Mouse (Mus musculus): ENCODE measurements around the gene Pacrg. TPM values are rescaled to one million over a fixed set of nuclear protein-coding genes. Genes with fewer than 3 reads are reported as not detected.
A peak's percentile ranks its signal among the peaks of the same experiment; 100 is the strongest.

The Pacrg gene
- polyA plus RNA-seq, 1 experiment from 2014 or later = 0.57 TPM

DNA sequence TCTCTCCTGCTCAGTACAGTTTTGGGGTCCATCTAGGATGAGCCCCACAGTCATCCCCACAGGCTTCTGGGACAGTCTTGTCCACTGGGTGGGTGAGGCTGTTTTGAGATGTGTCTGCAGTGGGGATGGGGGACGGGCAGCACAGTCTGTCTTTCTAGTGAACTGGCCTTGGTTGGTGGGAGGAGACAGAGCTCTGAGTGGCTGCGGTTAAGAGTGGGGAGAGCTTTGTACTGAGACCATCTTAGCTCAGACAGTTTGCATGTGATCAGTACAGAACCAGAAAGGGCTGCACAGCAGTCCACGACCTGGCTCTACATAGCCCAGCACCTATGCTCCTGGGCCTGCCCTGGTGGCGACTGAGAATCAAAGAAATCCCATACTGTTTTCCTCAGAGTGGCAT is 446.3 kb downstream of the Pacrg start:
- 0 out of 2 replicates have a peak, but pooled peaks cover 4% of the 10 kb centered on the region for H3K27me3 ChIP-seq (replicated peaks; ENCODE audit: control insufficient read depth, insufficient read depth, low read length)
- no peaks in the 10 kb centered on the region for H3K36me3 ChIP-seq (ENCODE audit: control insufficient read depth, insufficient read depth)
- no peak for TF ChIP-seq CTCF (IDR thresholded peaks at IDR 0.05; ENCODE audit: low read depth)
- H3K4me2 ChIP-seq (replicated peaks; ENCODE audit: low read depth) = no peak overlapping the region
- H3K27ac ChIP-seq (ENCODE audit: low read depth, low read length) = no peak overlapping the region
- H3K9me3 ChIP-seq (ENCODE audit: control insufficient read depth) = no peaks in the 10 kb centered on the region
- no peak overlapping the region for H3K4me3 ChIP-seq (ENCODE audit: low read depth, low read length)
- whole genome bisulfite sequencing = 82% methylated on average over 4 of the region's 4 CpGs
- H3K4me1 ChIP-seq (replicated peaks; ENCODE audit: control insufficient read depth, insufficient read depth, low read length) = 0 out of 2 replicates have a peak, but pooled peaks cover 2% of the 10 kb centered on the region
- ATAC-seq = no peak
- H3K9ac ChIP-seq (ENCODE audit: low read depth, low read length) = no peak overlapping the region

DNA sequence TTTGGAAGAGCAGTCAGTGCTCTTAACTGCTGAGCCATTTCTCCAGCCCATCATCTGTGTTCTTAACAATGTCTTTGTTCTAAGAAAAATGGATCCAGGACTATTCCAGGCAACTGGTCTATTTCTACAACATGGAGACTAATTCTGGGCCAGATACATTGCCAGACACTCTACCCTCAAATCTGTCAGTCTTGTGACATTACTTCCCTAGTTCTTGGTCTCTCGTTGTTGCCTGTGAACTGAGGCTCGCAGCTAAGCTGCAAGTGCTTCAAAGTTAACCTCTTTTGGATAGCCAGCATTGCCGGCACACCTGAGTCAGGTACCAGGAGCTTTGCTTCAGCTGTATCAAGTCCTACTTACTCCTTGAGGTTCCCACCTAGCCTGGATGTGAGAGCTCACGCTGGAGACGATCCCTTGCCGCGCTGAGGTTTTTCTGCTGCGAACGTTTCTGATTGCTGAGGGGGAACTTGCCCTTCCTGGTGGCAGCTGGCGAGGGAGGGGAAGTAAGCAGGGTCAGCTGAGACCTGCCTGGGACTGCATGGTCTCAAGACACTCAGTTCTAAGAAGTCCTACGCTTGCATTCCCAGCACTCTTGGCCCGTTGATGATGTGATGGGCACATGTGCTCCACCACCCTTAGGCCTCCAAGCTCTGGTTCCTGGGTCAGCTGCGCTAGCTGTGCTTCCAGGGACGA is 447.6 kb downstream of the Pacrg start:
- Histone ChIP-seq H3K27me3 (replicated peaks; ENCODE audit: control insufficient read depth, insufficient read depth, low read length) (0 out of 2 replicates have a peak, but pooled peaks cover 4% of the 10 kb centered on the region), H3K4me2 (replicated peaks; ENCODE audit: low read depth) (no peak overlapping the region), H3K27ac (ENCODE audit: low read depth, low read length) (no peak overlapping the region), H3K4me3 (ENCODE audit: low read depth, low read length) (no peak overlapping the region), H3K4me1 (replicated peaks; ENCODE audit: control insufficient read depth, insufficient read depth, low read length) (no peaks in the 10 kb centered on the region), H3K9ac (ENCODE audit: low read depth, low read length) (no peak overlapping the region), H3K9me3 (ENCODE audit: control insufficient read depth) (no peaks in the 10 kb centered on the region), H3K36me3 (ENCODE audit: control insufficient read depth, insufficient read depth) (no peaks in the 10 kb centered on the region)
- WGBS = 82% methylated on average over 14 of the region's 14 CpGs
- ATAC-seq = no peak
- TF ChIP-seq CTCF (IDR thresholded peaks at IDR 0.05; ENCODE audit: low read depth) = no peak

DNA sequence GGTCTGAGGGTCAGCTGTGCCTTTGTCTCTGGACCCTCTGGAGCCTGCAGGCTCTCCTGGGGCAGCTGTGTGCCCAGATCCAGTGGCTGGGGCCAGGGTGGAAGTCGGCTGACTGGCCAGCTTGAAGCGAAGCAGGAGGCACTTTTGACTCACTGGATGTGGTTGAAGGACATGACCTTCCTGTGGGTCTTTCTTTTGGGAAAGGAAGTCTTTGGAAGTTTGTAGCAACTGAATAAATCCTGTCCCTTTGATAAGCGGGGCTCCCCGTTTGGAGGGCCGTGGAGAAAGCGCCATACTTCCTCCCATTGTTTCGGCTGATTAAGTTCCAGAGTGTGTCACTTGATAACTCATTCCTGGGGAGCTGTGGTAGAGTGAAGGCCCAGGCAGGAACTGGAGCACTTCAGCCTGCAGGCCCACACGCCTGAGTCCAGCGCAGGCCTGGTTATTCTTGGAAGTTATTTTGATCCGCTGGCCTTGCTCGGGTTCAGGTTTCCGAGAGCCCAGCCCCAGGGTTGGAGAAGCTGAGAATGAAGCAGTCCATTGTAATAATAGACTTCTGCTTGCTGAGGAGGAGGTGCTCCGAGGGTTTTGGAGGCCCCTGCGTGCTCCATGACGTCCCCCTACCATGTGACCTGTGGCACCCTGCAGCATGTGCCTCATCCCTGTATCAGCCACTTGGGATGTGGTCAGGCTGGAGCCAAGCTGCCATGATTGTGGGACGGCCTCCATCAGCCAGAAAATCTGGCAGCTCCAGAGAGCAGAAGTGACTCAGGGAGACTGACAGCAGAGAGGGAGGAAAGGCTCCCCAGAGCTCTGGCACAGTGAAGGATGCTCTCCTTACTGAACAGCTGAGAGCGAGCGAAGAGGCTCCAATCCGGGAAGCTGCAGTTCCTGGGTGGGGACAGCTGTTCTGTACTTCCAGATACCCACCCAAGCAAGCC is 449.6 kb downstream of the Pacrg start:
- Histone ChIP-seq H3K36me3 (ENCODE audit: control insufficient read depth, insufficient read depth) (no peaks in the 10 kb centered on the region), H3K9ac (ENCODE audit: low read depth, low read length) (no peak overlapping the region), H3K9me3 (ENCODE audit: control insufficient read depth) (no peaks in the 10 kb centered on the region), H3K4me3 (ENCODE audit: low read depth, low read length) (no peak overlapping the region), H3K27ac (ENCODE audit: low read depth, low read length) (no peak overlapping the region), H3K4me2 (replicated peaks; ENCODE audit: low read depth) (no peak overlapping the region), H3K27me3 (replicated peaks; ENCODE audit: control insufficient read depth, insufficient read depth, low read length) (no peaks in the 10 kb centered on the region), H3K4me1 (replicated peaks; ENCODE audit: control insufficient read depth, insufficient read depth, low read length) (no peaks in the 10 kb centered on the region)
- peak; percentile 22; the same call in 1 of the 2 replicates for ATAC-seq
- TF ChIP-seq CTCF (IDR thresholded peaks at IDR 0.05; ENCODE audit: low read depth) = no peak
- 71% methylated on average over 19 of the region's 19 CpGs for WGBS

GRCm38 (mm10) chr17:10389740-10390139 is 450.4 kb downstream of the Pacrg start:
- Histone ChIP-seq H3K4me2 (replicated peaks; ENCODE audit: low read depth) (no peak overlapping the region), H3K27me3 (replicated peaks; ENCODE audit: control insufficient read depth, insufficient read depth, low read length) (no peaks in the 10 kb centered on the region), H3K27ac (ENCODE audit: low read depth, low read length) (no peak overlapping the region), H3K4me3 (ENCODE audit: low read depth, low read length) (no peak overlapping the region), H3K9ac (ENCODE audit: low read depth, low read length) (no peak overlapping the region), H3K36me3 (ENCODE audit: control insufficient read depth, insufficient read depth) (no peaks in the 10 kb centered on the region), H3K4me1 (replicated peaks; ENCODE audit: control insufficient read depth, insufficient read depth, low read length) (no peaks in the 10 kb centered on the region), H3K9me3 (ENCODE audit: control insufficient read depth) (no peaks in the 10 kb centered on the region)
- TF ChIP-seq CTCF (IDR thresholded peaks at IDR 0.05; ENCODE audit: low read depth) = no peak
- ATAC-seq = no peak
- 82% methylated on average over 9 of the region's 9 CpGs for WGBS

- Histone ChIP-seq H3K4me3 (ENCODE audit: low read depth, low read length) (no peak overlapping the region), H3K9me3 (ENCODE audit: control insufficient read depth) (no peaks in the 10 kb centered on the region), H3K9ac (ENCODE audit: low read depth, low read length) (no peak overlapping the region), H3K4me2 (replicated peaks; ENCODE audit: low read depth) (no peak overlapping the region), H3K27ac (ENCODE audit: low read depth, low read length) (no peak overlapping the region), H3K36me3 (ENCODE audit: control insufficient read depth, insufficient read depth) (no peaks in the 10 kb centered on the region), H3K4me1 (replicated peaks; ENCODE audit: control insufficient read depth, insufficient read depth, low read length) (no peaks in the 10 kb centered on the region), H3K27me3 (replicated peaks; ENCODE audit: control insufficient read depth, insufficient read depth, low read length) (no peaks in the 10 kb centered on the region)
- TF ChIP-seq CTCF (IDR thresholded peaks at IDR 0.05; ENCODE audit: low read depth) = no peak
- no peak for ATAC-seq
- 50% methylated on average over 6 of the region's 6 CpGs for WGBS
Observed at GRCm38 (mm10) chr17:10386548-10386947, 453.6 kb downstream of the Pacrg start.

DNA sequence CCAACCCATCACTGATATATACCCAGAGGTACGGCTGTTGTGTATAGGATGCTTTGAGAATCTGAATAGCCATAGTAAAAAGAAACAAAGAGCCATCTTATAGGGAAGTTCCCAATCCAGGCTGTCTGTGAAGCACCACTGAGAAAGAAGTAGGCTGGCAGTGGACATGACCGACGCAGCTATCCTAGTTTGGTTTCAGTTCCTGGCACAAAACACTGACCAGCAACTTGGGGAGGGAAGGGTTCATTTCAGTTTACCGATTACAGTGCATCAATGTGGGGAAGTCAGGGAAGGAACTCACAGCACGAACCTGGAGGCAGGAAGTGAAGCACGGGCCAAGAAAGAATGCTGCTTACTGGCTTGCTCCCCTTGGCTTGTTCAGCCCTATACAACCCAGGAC is 456.7 kb downstream of the Pacrg start:
- no peak overlapping the region for H3K27ac ChIP-seq (ENCODE audit: low read depth, low read length)
- TF ChIP-seq CTCF (IDR thresholded peaks at IDR 0.05; ENCODE audit: low read depth) = no peak
- no peak overlapping the region for H3K4me3 ChIP-seq (ENCODE audit: low read depth, low read length)
- H3K36me3 ChIP-seq (ENCODE audit: control insufficient read depth, insufficient read depth) = no peaks in the 10 kb centered on the region
- WGBS = 80% methylated on average over 6 of the region's 6 CpGs
- no peaks in the 10 kb centered on the region for H3K4me1 ChIP-seq (replicated peaks; ENCODE audit: control insufficient read depth, insufficient read depth, low read length)
- H3K27me3 ChIP-seq (replicated peaks; ENCODE audit: control insufficient read depth, insufficient read depth, low read length) = no peaks in the 10 kb centered on the region
- no peak overlapping the region for H3K4me2 ChIP-seq (replicated peaks; ENCODE audit: low read depth)
- no peak for ATAC-seq
- no peaks in the 10 kb centered on the region for H3K9me3 ChIP-seq (ENCODE audit: control insufficient read depth)
- H3K9ac ChIP-seq (ENCODE audit: low read depth, low read length) = no peak overlapping the region
